ENCODE assay signal across 25 mouse cellular contexts in genomic region chr13:9887261-9887660, GRCm38 (mm10).
"Had no signal": no experiment of that assay in that cellular context is flagged by ENCODE, and none has a peak within 500 bp of the region (broad histone marks: within the 10 kb centered on the region; RNA-seq: fewer than 3 reads in every experiment).

No protein-coding gene starts in this region.

- H3K27me3 ChIP-seq: embryonic facial prominence, embryonic 12.5 days; embryonic facial prominence, embryonic 13.5 days; embryonic facial prominence, embryonic 15.5 days; forebrain, embryonic 12.5 days; forebrain, embryonic 13.5 days; forebrain, embryonic 15.5 days had no signal

- ATAC-seq: forebrain, embryonic 13.5 days; forebrain, embryonic 14.5 days; forebrain, embryonic 15.5 days; forebrain, embryonic 16.5 days; forebrain, postnatal 0 days had no signal

- H3K4me2 ChIP-seq: embryonic facial prominence, embryonic 12.5 days; embryonic facial prominence, embryonic 13.5 days; embryonic facial prominence, embryonic 15.5 days; forebrain, embryonic 12.5 days; forebrain, embryonic 13.5 days; forebrain, embryonic 15.5 days had no signal

- DNase-seq: cerebellum, adult 18-20 months; cerebellum, adult 2 months; cerebellum, adult 8-10 months; cerebellum, adult 9-10 months; cerebellum, adult 9-11 months; cerebellum, postnatal 25 days; cerebellum, postnatal 36 days; embryo, embryonic 11 days; forebrain, postnatal 0 days; gastrocnemius, adult 2 months; gastrocnemius, postnatal 14 days; gastrocnemius, postnatal 25 days; gastrocnemius, postnatal 36 days; heart, adult 2 months had no signal

- H3K4me3 ChIP-seq: embryonic facial prominence, embryonic 10.5 days; embryonic facial prominence, embryonic 12.5 days; embryonic facial prominence, embryonic 13.5 days; embryonic facial prominence, embryonic 15.5 days; erythroblast, embryonic 14.5 days; forebrain, embryonic 10.5 days; forebrain, embryonic 12.5 days; forebrain, embryonic 13.5 days; forebrain, embryonic 15.5 days; gastrocnemius, adult 2 months; heart, adult 2 months had no signal

- H3K36me3 ChIP-seq: embryonic facial prominence, embryonic 10.5 days; embryonic facial prominence, embryonic 12.5 days; embryonic facial prominence, embryonic 13.5 days; embryonic facial prominence, embryonic 15.5 days; forebrain, embryonic 10.5 days; forebrain, embryonic 12.5 days; forebrain, embryonic 15.5 days had no signal

- H3K27ac ChIP-seq: embryonic facial prominence, embryonic 10.5 days; embryonic facial prominence, embryonic 12.5 days; embryonic facial prominence, embryonic 13.5 days; embryonic facial prominence, embryonic 15.5 days; forebrain, embryonic 10.5 days; forebrain, embryonic 12.5 days; forebrain, embryonic 13.5 days; forebrain, embryonic 15.5 days; gastrocnemius, adult 2 months; heart, adult 2 months had no signal

- H3K9me3 ChIP-seq: embryonic facial prominence, embryonic 10.5 days; embryonic facial prominence, embryonic 12.5 days; embryonic facial prominence, embryonic 13.5 days; embryonic facial prominence, embryonic 15.5 days; forebrain, embryonic 10.5 days; forebrain, embryonic 12.5 days; forebrain, embryonic 13.5 days; forebrain, embryonic 15.5 days had no signal

- H3K9ac ChIP-seq: embryonic facial prominence, embryonic 12.5 days; embryonic facial prominence, embryonic 13.5 days; embryonic facial prominence, embryonic 15.5 days; forebrain, embryonic 12.5 days; forebrain, embryonic 13.5 days; forebrain, embryonic 15.5 days; forebrain, postnatal 0 days had no signal

- H3K4me1 ChIP-seq: embryonic facial prominence, embryonic 12.5 days; embryonic facial prominence, embryonic 13.5 days; embryonic facial prominence, embryonic 15.5 days; forebrain, embryonic 12.5 days; forebrain, embryonic 13.5 days; forebrain, embryonic 15.5 days had no signal
